Mouse (Mus musculus) lung, postnatal 25 days (tissue): ENCODE measurements at regions not wholly inside any gene's neighbourhood (a gene's known extent, or its start where the extent isn't known, plus 50 kb on each side); places are given as distances from the start of the nearest gene placed in this dataset.
A peak's percentile ranks its signal among the peaks of the same experiment; 100 is the strongest.

Source experiments
- DNase-seq: peaks from one replicate; pipeline ENCODE4 v3.0.0; 2022; ENCODE audit warnings: low spot score

DNA sequence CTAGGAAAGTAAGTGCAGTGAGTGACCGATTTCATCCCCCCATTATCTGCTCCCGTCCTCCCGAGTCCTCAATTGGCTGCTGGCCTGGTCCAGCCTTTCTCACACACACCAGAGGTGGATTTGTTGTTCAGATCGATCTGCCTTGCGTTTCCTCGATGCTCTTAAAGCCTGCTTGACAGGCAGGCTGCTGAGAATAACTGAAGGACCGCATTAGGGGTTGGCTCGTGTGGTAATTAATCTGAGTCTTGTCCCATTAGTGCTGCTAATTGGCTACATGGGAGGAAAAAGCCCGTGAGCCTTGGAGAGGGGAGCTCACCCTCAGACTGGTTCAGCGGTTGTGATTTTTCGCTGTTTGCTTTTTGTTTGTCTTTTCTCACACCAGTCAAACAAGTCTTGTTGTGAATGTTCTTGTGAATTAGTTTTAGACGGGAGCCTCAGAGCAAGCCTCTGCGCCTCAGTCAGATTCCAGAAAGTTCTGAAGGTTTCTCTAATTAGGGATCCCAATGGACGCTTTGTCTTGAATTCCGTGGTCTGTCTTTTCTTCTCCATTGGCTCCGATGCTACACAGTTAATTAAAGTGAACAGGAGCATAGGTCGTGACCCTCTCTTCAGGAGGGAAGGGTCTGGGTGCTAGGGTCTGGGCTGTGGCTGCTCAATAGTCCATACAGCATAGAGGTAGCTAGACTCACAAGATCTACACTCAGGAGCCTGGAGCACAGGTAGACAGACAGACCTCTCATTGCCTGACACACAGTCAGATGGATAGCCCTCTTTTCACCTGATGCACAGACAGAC lies 226.1 kb upstream of the BB014433 start:
- DNase-seq = no peak

DNA sequence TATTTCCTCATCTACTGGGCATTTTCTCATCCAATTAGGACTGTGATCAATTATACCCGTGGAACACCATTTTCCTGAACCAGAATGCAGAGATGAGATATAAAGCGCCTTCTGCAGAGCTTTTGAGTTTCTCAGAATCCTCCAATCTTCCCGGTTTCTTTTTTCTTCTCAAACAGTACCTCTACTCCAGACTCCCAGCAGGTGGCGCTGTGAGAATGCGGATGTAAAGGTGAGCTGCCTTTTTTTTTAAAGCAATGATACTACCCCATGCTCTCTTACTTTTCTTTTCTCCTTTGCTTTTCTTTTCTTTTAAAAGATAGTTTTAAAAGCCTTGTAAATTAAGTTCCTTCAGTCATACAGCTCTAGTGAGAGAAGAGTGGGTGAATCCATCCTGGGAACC lies 224.4 kb upstream of the BB014433 start:
- peak; percentile 32 for DNase-seq

DNA sequence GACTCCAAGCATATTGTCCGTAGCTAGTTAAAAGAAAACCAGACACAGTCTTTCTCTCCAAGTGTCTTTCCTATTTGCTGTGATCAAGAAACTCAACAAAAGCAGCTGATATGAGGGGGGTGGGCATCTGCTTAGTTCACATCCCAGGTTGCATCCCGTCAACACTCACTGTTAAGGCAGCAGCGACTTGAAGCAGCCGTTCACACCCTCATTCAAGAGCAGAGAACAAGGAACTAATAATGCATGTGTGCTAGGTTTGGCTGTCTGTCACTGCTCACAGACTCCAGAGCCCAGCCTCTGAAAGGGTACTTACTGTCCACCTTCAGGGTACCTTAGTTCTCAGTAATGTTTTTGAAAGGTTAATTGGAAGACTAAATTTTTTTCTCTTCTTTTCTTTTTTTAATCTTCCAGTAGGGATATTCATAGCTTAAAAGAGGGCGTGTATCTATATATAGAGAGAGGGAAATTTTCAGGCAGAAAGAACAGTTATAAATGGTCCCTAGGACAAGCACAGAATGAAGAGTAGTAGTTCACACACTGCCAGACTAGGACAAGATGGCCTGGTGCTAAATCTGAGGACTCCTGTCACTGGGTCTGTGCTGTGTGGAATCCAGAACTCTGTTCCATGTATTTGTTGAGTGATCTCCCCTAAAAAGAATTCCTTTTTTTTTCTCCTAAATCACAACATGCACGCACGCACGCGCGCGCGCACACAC lies 199.1 kb upstream of the BB014433 start:
- no peak for DNase-seq

DNA sequence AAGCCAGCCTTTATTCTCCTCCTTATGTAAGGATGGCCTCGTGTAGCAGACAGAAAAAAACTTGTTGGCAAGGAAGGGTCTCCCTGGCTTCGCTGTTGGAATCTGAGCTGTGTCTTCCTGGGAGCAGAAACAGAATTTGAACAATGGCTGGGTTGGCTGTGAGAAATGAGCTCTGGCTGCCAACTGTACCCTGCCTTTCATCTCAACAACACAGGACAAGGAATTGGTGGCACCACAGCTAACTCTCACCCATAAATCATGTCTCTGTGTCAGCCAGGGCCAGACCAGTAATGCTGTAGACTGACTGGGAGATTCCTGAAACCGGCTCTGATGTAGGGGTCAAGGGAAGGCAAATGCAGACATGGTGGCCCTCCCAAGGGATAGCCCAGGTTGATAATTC lies 189.5 kb upstream of the BB014433 start:
- DNase-seq = no peak

DNA sequence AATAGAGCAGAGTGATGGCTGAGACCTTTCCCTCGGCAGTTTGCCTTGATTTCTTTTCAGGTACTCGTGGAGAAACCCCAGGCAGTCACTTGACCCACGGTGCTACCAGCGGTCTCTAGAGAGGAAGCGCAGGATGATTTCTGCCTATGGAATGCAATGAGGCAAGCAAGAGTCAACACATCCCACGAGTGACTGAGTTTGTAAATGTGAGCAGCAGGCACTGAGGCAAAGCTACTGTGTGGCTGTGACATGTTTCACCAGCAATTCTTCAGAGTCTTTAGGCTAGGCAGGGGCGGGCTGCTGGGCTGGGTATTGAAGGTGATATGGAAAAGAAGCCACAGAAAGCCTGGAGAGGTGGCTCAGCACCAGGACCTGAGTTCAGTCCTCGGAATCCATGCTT lies 187.4 kb upstream of the BB014433 start:
- no peak for DNase-seq

DNA sequence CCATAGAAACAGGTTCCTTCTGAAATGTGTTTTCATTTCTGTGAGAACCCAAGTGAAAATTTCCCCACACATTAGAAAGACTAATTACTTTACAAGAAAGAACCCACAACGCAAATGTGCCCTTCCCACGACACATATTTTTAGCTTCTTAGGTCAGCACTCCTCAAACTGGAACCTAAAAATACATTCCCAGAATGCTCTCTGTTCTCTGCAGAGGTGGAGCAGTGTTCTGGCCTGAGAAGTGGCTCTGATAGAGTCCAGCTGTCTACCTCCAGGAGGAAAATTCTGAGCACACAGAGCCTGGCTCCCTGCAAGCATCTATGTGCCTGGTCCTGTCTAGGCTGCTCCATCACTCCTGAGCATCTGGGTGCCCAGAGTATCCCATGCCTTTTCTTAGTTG lies 184.3 kb upstream of the BB014433 start:
- peak; percentile 34 for DNase-seq

DNA sequence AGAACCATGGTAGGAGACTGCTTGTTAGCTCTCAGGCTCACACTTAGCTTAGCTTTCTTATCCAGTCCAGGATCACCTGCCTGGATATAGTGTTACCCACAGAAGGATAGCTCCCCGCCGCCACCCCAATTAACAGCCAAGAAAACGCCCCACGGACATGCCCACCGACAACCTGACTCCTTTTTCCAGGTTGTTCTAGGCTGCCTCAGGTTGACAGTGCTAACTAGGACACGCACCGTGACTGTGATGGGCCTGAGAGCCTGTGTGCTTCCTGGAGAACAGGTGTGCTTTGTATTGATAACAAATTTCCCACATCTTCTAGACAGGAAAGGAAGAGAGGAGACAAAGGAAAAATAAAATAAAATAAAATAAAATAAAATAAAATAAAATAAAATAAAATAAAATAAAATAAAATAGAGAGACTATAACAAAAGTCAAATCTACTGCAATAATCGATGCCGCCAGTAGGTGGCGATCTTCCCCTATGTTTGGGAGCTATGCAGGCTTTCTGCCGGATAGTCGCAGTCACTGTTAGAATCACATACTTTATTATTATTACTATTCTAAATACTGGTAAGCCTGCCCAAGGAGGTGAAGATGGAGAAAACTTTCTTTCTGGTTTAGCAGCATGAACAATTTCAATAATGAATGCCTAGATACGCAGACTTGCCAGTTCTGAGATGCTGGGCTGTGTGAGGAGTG lies 175.5 kb upstream of the BB014433 start:
- peak; percentile 31 for DNase-seq

DNA sequence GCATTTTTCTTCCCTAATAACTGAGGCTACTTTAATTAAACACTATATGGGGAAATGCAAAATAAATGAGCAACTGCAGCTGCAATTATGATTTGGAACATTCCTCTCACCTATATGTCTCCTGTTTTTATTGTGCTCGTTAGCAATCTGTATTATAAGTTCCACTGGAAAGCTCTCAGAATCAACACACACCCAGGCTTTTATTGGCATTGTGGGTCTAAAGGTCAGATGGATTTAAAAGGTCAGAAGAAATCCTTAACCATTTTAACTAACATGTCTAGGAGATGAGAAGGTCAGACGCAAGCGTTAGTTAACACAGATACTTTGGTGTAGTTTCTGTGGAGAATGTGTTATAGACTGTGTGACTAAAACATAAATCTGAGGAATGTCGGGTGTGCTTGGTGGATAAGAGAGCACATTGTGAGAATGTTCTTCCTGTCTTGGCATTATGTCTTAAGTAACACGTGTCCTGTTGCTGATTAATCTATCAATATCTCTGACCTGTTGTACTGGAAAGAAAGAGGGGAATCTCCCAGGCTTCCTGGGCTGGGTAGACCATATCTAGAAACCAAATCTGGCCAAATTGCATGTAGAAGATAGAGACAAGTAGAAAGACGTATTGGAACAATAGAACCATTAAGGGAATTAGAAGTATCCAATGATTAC lies 164.1 kb upstream of the BB014433 start:
- no peak for DNase-seq

DNA sequence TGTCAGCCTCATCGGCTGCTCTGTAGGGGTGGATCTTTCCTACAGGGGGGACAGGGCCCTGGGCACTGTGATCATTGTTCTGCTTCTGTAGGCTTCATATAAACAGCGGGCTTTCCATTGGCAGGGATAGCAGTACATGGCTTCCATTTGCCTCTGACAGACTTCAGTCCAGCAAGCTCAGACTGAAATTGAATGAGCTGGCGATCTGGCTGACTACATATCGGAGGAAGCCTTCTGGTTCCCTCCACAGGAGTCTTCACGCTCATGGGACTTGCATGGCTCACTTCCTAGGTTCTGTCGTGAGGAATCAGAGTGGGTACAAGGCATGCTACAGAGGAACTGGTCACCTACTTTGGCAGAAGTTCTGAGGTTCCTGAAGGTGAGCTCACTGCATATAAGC lies 155.7 kb upstream of the BB014433 start:
- no peak for DNase-seq

DNA sequence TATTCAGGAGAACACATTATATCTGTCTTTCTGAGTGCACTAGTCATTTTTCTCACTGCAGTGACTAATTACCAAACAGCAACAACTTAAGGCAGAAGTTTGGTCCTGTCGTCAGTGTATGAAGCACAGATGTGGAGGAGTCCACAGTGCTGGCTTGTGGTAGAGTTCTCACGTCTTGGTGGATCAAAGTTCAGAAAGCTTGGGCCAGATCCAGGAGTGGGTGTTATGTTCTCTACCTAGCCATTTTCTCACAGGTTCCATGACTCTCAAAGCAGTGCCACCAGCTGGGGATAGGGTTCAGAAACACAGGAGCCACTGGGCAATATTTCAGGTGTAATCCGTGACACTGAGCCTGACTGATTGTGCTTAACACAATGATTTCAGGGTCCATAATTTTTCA lies 144.8 kb upstream of the BB014433 start:
- DNase-seq = no peak

DNA sequence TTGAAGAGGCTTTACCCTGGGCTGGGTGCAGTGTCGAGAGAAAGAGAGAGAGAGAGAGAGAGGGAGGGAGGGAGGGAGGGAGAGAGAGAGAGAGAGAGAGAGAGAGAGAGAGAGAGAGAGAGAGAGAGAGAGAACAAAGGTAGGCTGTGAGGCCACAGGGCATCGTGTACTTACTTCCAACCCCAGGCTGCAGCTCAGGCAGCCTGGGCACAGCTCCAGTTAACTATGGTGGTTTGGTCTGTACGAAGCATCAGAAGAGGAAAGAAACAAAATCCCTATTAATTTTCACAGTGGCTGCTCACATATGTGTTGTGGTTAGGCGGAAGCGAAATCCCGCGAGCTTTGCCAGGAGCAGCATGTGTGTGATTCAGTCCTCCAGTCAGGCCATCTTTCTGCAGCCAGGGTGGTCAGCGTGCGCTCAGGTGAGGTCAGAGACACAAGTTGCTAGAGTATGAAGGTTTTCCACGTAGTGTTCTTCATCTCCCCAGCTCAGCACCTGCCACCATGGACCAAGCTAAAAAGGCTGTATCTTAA lies 143.3 kb upstream of the BB014433 start:
- no peak for DNase-seq
